Mouse (Mus musculus): ENCODE results near the gene Atp6v1b1. TPM values are rescaled to one million over a fixed set of nuclear protein-coding genes. Genes with fewer than 3 reads are reported as not detected.

Gene Atp6v1b1
- polyA plus RNA-seq, 1 experiment from 2014 or later: 0.08 TPM

DNA sequence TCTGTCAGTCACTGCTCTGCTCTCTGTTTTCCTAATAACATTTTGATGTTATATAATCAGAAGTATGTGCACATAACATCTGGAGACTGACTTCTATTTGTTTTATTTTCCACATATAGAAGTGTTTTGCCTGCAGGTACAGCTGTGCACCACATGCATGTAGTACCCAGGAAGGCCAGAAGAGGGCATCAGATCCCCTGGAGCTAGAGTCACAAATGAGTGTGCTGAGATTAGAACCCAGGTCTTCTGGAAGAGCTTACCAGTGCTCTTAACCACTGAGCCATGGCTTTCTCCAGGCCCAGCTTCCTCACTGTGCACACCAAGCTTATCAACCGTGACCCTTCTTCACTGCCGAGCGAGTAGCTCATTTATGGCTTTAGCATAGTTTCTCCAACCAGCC lies 14.3 kb upstream of the Atp6v1b1 start:
- H3K27ac ChIP-seq: no peak overlapping the region
- H3K27me3 ChIP-seq (replicated peaks): peaks cover 13% of the 10 kb centered on the region
- no peak overlapping the region for H3K4me2 ChIP-seq
- ATAC-seq (ENCODE audit: insufficient read depth, low FRiP score, low read depth): no peak
- no peak overlapping the region for H3K4me3 ChIP-seq (replicated peaks)
- H3K4me1 ChIP-seq: no peaks in the 10 kb centered on the region
- no peaks in the 10 kb centered on the region for H3K9me3 ChIP-seq
- H3K9ac ChIP-seq: no peak overlapping the region
- WGBS: 90% methylated on average over 3 of the region's 3 CpGs
- H3K36me3 ChIP-seq: no peaks in the 10 kb centered on the region

GRCm38 (mm10) chr6:83729350-83729970 lies 13.3 kb upstream of the Atp6v1b1 start:
- 66% methylated on average over 14 of the region's 14 CpGs for WGBS

DNA sequence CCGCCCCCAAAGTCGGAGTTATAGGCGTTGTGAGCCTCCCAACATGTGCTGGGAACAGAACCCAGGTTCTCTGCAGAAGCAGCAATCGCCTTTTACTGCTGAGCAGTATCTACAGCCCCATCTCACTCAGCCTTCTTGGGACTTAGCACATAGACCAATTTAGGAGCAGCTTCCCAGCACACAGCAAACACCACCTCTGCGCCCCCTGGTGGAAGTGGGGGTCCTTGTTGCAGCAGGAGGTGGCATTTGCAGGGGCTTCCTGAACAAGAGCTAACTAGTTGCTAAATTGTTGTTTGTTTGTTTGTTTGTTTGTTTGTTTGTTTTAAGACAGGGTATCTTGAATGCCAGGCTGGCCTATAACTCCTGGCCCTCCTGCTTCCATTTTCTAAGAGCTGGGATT lies 11.7 kb upstream of the Atp6v1b1 start:
- Histone ChIP-seq H3K27ac (no peak overlapping the region), H3K4me2 (no peak overlapping the region), H3K36me3 (no peaks in the 10 kb centered on the region), H3K4me3 (replicated peaks) (no peak overlapping the region), H3K9me3 (no peaks in the 10 kb centered on the region), H3K27me3 (replicated peaks) (peaks cover 13% of the 10 kb centered on the region; the same call in 1 of the 2 replicates), H3K9ac (no peak overlapping the region), H3K4me1 (no peaks in the 10 kb centered on the region)
- WGBS: 30% methylated on average over 5 of the region's 5 CpGs
- ATAC-seq (ENCODE audit: insufficient read depth, low FRiP score, low read depth): 0 out of 2 replicates have a peak, but pooled peaks have one; percentile 50

More at GRCm38 (mm10) chr6:83729350-83729970, 13.3 kb upstream of the Atp6v1b1 start:
- Histone ChIP-seq H3K4me2 (no peak overlapping the region), H3K9me3 (no peaks in the 10 kb centered on the region), H3K4me3 (replicated peaks) (no peak overlapping the region), H3K4me1 (no peaks in the 10 kb centered on the region), H3K9ac (no peak overlapping the region), H3K36me3 (no peaks in the 10 kb centered on the region), H3K27me3 (replicated peaks) (peaks cover 13% of the 10 kb centered on the region), H3K27ac (no peak overlapping the region)
- no peak for ATAC-seq (ENCODE audit: insufficient read depth, low FRiP score, low read depth)

GRCm38 (mm10) chr6:83737311-83737710 lies 5.5 kb upstream of the Atp6v1b1 start:
- Histone ChIP-seq H3K27me3 (replicated peaks) (no peaks in the 10 kb centered on the region; the same call in 1 of the 2 replicates), H3K9ac (no peak overlapping the region), H3K4me1 (no peaks in the 10 kb centered on the region), H3K36me3 (no peaks in the 10 kb centered on the region), H3K4me3 (replicated peaks) (no peak overlapping the region), H3K9me3 (no peaks in the 10 kb centered on the region), H3K4me2 (no peak overlapping the region), H3K27ac (no peak overlapping the region)
- 32% methylated on average over 12 of the region's 13 CpGs for WGBS
- ATAC-seq (ENCODE audit: insufficient read depth, low FRiP score, low read depth): no peak

GRCm38 (mm10) chr6:83738596-83738995 lies 4.2 kb upstream of the Atp6v1b1 start:
- H3K27ac ChIP-seq: no peak overlapping the region

GRCm38 (mm10) chr6:83743212-83743611 lies 422 bp downstream of the Atp6v1b1 start:
- Histone ChIP-seq H3K9me3 (no peaks in the 10 kb centered on the region), H3K9ac (no peak overlapping the region), H3K4me3 (replicated peaks) (no peak overlapping the region), H3K27me3 (replicated peaks) (no peaks in the 10 kb centered on the region), H3K4me2 (no peak overlapping the region), H3K4me1 (0 out of 2 replicates have a peak, but pooled peaks cover 4% of the 10 kb centered on the region), H3K27ac (no peak overlapping the region), H3K36me3 (no peaks in the 10 kb centered on the region)
- 59% methylated on average over 5 of the region's 5 CpGs for WGBS
- no peak for ATAC-seq (ENCODE audit: insufficient read depth, low FRiP score, low read depth)

More at GRCm38 (mm10) chr6:83738596-83738995, 4.2 kb upstream of the Atp6v1b1 start:
- no peaks in the 10 kb centered on the region for H3K4me1 ChIP-seq
- 57% methylated on average over 6 of the region's 6 CpGs for WGBS
- no peaks in the 10 kb centered on the region for H3K9me3 ChIP-seq
- H3K9ac ChIP-seq: no peak overlapping the region
- H3K4me3 ChIP-seq (replicated peaks): no peak overlapping the region
- H3K27me3 ChIP-seq (replicated peaks): no peaks in the 10 kb centered on the region; the same call in 1 of the 2 replicates
- H3K36me3 ChIP-seq: no peaks in the 10 kb centered on the region
- no peak overlapping the region for H3K4me2 ChIP-seq
- ATAC-seq (ENCODE audit: insufficient read depth, low FRiP score, low read depth): no peak

DNA sequence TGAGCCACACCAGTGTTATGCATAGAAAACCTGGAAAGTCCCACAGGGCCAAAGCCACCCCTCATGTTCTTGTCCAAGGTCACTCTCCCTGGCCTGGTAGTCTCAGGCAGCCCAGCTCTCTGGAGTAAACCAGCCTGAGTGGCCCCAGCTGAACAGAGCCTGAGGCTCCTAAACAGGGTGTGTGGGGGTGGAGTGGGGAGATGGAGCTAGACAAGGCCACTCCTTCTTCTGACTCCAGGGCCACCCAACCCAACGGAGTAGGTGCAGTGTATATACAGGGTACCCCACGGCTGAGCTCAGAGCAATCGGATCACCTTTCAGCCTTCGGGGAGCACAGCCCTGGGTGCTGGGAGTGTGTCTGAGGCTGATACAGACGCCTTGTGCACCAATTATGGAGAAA lies 1.3 kb downstream of the Atp6v1b1 start:
- no peak overlapping the region for H3K27ac ChIP-seq
- peak; percentile 41; the same call in 1 of the 2 replicates for ATAC-seq (ENCODE audit: insufficient read depth, low FRiP score, low read depth)
- H3K4me1 ChIP-seq: 0 out of 2 replicates have a peak, but pooled peaks cover 4% of the 10 kb centered on the region
- WGBS: 53% methylated on average over 5 of the region's 5 CpGs
- no peaks in the 10 kb centered on the region for H3K27me3 ChIP-seq (replicated peaks)
- H3K9me3 ChIP-seq: no peaks in the 10 kb centered on the region
- H3K4me2 ChIP-seq: no peak overlapping the region
- H3K4me3 ChIP-seq (replicated peaks): no peak overlapping the region
- H3K36me3 ChIP-seq: no peaks in the 10 kb centered on the region
- no peak overlapping the region for H3K9ac ChIP-seq

DNA sequence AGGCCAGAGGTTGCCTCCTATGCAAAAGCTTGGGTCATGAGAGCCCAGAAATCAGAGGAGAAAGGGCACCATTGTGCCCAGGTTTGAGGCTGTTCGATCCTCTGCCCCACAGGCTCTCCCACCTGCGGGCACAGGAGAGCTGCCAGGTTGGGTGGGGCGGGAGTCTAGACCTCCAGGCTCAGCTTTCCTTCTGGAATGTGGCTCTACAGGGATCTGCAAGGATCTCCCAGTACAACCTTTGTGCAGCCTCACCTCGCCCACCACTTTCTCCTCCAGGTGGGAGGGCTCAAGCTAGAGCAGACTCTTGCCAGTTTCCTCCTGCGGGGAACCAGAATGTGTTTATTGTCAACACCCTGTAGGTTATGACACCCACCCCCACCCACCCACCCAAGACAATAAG lies 1.8 kb downstream of the Atp6v1b1 start:
- H3K27ac ChIP-seq: no peak overlapping the region
- no peak for ATAC-seq (ENCODE audit: insufficient read depth, low FRiP score, low read depth)
- H3K9ac ChIP-seq: no peak overlapping the region

DNA sequence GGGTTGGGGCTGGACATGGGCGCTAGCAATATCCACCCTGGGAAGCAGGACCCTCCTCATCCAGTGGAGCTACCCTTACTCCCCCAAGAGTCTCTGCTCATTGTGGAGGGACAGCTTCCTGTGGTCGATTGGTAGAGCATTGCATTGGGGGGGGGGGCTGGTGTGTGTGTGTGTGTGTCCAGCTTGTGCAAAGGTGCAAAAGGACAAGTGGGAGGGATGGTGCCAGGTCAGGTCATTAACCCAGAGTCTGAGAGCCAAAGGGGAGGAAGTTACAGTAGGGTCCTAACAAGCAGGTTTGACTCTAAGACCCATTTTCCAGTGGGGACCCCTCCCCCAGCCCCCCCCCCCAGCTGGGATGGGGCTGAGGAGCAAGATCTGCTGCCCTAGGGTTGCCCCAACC lies 2.7 kb downstream of the Atp6v1b1 start:
- no peaks in the 10 kb centered on the region for H3K9me3 ChIP-seq
- no peak overlapping the region for H3K4me2 ChIP-seq
- 0 out of 2 replicates have a peak, but pooled peaks cover 4% of the 10 kb centered on the region for H3K4me1 ChIP-seq
- H3K9ac ChIP-seq: no peak overlapping the region
- H3K27ac ChIP-seq: no peak overlapping the region
- H3K4me3 ChIP-seq (replicated peaks): no peak overlapping the region
- 0 out of 2 replicates have a peak, but pooled peaks cover under 1% of the 10 kb centered on the region for H3K27me3 ChIP-seq (replicated peaks)
- ATAC-seq (ENCODE audit: insufficient read depth, low FRiP score, low read depth): no peak
- no peaks in the 10 kb centered on the region for H3K36me3 ChIP-seq
- 59% methylated on average over 2 of the region's 2 CpGs for WGBS

More for the DNA sequence above, 1.8 kb downstream of the Atp6v1b1 start:
- H3K9me3 ChIP-seq: no peaks in the 10 kb centered on the region
- H3K36me3 ChIP-seq: no peaks in the 10 kb centered on the region
- no peak overlapping the region for H3K4me2 ChIP-seq
- 0 out of 2 replicates have a peak, but pooled peaks cover 4% of the 10 kb centered on the region for H3K4me1 ChIP-seq
- no peaks in the 10 kb centered on the region for H3K27me3 ChIP-seq (replicated peaks)
- WGBS: 51% methylated on average over 5 of the region's 5 CpGs
- H3K4me3 ChIP-seq (replicated peaks): no peak overlapping the region

DNA sequence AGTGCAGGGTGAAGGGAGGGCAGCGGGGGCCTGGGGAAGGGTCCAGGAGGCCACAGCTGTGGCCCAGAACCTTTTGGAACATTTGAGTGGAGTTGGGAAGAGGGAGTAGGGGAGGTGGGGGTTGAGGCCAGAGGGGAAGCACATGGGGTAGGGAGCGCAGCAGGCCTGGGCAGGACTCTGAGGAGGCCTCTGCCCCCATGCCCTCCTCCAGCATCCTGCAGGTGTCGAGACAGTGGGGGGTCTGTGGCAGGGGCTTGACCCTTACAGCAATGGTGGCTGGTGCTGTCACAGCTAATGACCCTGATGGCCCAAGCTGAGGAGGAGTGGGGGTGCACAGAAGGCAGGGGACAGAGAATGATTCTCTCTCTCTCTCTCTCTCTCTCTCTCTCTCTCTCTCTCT lies 6.5 kb downstream of the Atp6v1b1 start:
- Histone ChIP-seq H3K4me3 (replicated peaks) (no peak overlapping the region), H3K27me3 (replicated peaks) (peaks cover 14% of the 10 kb centered on the region; the same call in 1 of the 2 replicates), H3K9ac (no peak overlapping the region), H3K4me1 (0 out of 2 replicates have a peak, but pooled peaks cover 2% of the 10 kb centered on the region), H3K27ac (no peak overlapping the region), H3K4me2 (no peak overlapping the region), H3K36me3 (no peaks in the 10 kb centered on the region), H3K9me3 (no peaks in the 10 kb centered on the region)
- no peak for ATAC-seq (ENCODE audit: insufficient read depth, low FRiP score, low read depth)
- 57% methylated on average over 3 of the region's 3 CpGs for WGBS

- ATAC-seq (ENCODE audit: insufficient read depth, low FRiP score, low read depth): no peak
- Histone ChIP-seq H3K4me1 (no peaks in the 10 kb centered on the region), H3K9me3 (no peaks in the 10 kb centered on the region), H3K4me3 (replicated peaks) (no peak overlapping the region), H3K27me3 (replicated peaks) (peaks cover 14% of the 10 kb centered on the region; the same call in 1 of the 2 replicates), H3K36me3 (no peaks in the 10 kb centered on the region), H3K4me2 (peak overlapping the region; percentile 25; the same call in 1 of the 2 replicates), H3K27ac (no peak overlapping the region), H3K9ac (no peak overlapping the region)
- WGBS: 8% methylated on average over 11 of the region's 11 CpGs
These were observed 7.4 kb downstream of the Atp6v1b1 start for GRCm38 (mm10) chr6:83750171-83750684.

DNA sequence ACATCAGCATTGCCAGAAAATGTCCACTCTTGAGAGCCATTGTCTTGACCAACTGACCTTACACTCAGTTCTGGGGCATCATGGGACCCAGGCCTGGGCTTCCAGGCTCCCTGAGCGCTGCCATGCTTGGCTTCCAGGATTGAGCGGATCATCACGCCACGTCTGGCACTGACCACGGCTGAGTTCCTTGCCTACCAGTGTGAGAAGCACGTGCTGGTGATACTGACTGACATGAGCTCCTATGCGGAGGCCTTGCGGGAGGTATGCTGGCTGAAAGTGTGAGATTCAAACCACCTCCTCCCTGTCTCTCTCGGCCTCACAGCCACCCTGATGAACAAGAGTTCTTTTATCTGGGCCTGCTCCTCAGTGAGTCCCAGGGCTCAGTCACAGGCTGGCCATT lies 13.3 kb downstream of the Atp6v1b1 start:
- Histone ChIP-seq H3K9me3 (no peaks in the 10 kb centered on the region), H3K4me1 (no peaks in the 10 kb centered on the region), H3K4me3 (replicated peaks) (no peak overlapping the region), H3K27ac (no peak overlapping the region), H3K9ac (no peak overlapping the region), H3K27me3 (replicated peaks) (peaks cover 40% of the 10 kb centered on the region), H3K36me3 (no peaks in the 10 kb centered on the region), H3K4me2 (no peak overlapping the region)
- ATAC-seq (ENCODE audit: insufficient read depth, low FRiP score, low read depth): no peak
- WGBS: 74% methylated on average over 9 of the region's 9 CpGs

Measured in stomach, embryonic 15.5 days (tissue).